Mouse (Mus musculus): ENCODE measurements around the gene Rgs3. TPM values are rescaled to one million over a fixed set of nuclear protein-coding genes. Genes with fewer than 3 reads are reported as not detected.
A peak's percentile ranks its signal among the peaks of the same experiment; 100 is the strongest.

Gene Rgs3
- polyA plus RNA-seq, 1 experiment = 6.4 TPM

DNA sequence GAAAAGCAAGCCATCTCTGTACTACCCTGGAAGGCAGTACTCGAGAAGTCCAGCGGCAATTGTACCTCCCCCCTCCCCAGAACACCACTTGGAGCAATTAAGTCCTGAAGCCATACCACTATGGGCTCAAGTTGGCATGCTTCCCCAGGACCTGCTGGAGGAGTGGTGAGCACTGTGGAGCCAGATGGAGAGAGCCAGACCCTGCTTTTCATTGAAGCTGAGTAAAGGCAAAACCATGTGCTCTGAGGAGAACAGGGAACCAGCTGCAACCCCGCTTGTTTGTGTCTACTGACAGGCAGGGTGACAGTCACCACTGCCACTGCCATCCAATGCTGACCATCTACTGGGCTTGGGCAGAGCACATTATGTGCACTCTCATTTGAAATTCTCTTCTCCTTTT, 17.8 kb upstream of the Rgs3 start:
- H3K4me3 ChIP-seq (replicated peaks) = no peak overlapping the region
- peaks cover 6% of the 10 kb centered on the region; the same call in 1 of the 2 replicates for H3K4me1 ChIP-seq
- no peak for TF ChIP-seq GATA1 (IDR thresholded peaks at IDR 0.05; ENCODE audit: borderline replicate concordance, low read length)
- TF ChIP-seq FLI1 (IDR thresholded peaks at IDR 0.05; ENCODE audit: low read length) = no peak

GRCm38 (mm10) chr4:62543782-62544181, 15.9 kb upstream of the Rgs3 start:
- H3K27me3 ChIP-seq (replicated peaks) = peaks cover 6% of the 10 kb centered on the region
- TF ChIP-seq GATA1 (IDR thresholded peaks at IDR 0.05; ENCODE audit: borderline replicate concordance, low read length) = no peak
- TF ChIP-seq FLI1 (IDR thresholded peaks at IDR 0.05; ENCODE audit: low read length) = no peak
- H3K4me3 ChIP-seq (replicated peaks) = no peak overlapping the region
- H3K9me3 ChIP-seq = peaks cover 3% of the 10 kb centered on the region; the same call in 1 of the 2 replicates
- no peaks in the 10 kb centered on the region for H3K36me3 ChIP-seq (replicated peaks; ENCODE audit: low read length)
- peaks cover 6% of the 10 kb centered on the region; the same call in 1 of the 2 replicates for H3K4me1 ChIP-seq

More for the DNA sequence above, 17.8 kb upstream of the Rgs3 start:
- peaks cover 3% of the 10 kb centered on the region; the same call in 1 of the 2 replicates for H3K9me3 ChIP-seq
- H3K36me3 ChIP-seq (replicated peaks; ENCODE audit: low read length) = no peaks in the 10 kb centered on the region
- peaks cover 6% of the 10 kb centered on the region for H3K27me3 ChIP-seq (replicated peaks)

GRCm38 (mm10) chr4:62544801-62545200, 14.8 kb upstream of the Rgs3 start:
- Histone ChIP-seq H3K4me3 (replicated peaks) (no peak overlapping the region), H3K36me3 (replicated peaks; ENCODE audit: low read length) (no peaks in the 10 kb centered on the region), H3K4me1 (peaks cover 6% of the 10 kb centered on the region; the same call in 1 of the 2 replicates), H3K27me3 (replicated peaks) (peaks cover 6% of the 10 kb centered on the region), H3K9me3 (peaks cover 9% of the 10 kb centered on the region)
- TF ChIP-seq FLI1 (IDR thresholded peaks at IDR 0.05; ENCODE audit: low read length) = no peak
- TF ChIP-seq GATA1 (IDR thresholded peaks at IDR 0.05; ENCODE audit: borderline replicate concordance, low read length) = no peak

- TF ChIP-seq FLI1 (IDR thresholded peaks at IDR 0.05; ENCODE audit: low read length) = no peak
- TF ChIP-seq GATA1 (IDR thresholded peaks at IDR 0.05; ENCODE audit: borderline replicate concordance, low read length) = no peak
- no peak overlapping the region for H3K4me3 ChIP-seq (replicated peaks)
- peaks cover 5% of the 10 kb centered on the region for H3K27me3 ChIP-seq (replicated peaks)
- no peaks in the 10 kb centered on the region for H3K4me1 ChIP-seq
- no peaks in the 10 kb centered on the region for H3K36me3 ChIP-seq (replicated peaks; ENCODE audit: low read length)
- H3K9me3 ChIP-seq = peaks cover 9% of the 10 kb centered on the region
Measured at GRCm38 (mm10) chr4:62551966-62552365, 7.7 kb upstream of the Rgs3 start.

DNA sequence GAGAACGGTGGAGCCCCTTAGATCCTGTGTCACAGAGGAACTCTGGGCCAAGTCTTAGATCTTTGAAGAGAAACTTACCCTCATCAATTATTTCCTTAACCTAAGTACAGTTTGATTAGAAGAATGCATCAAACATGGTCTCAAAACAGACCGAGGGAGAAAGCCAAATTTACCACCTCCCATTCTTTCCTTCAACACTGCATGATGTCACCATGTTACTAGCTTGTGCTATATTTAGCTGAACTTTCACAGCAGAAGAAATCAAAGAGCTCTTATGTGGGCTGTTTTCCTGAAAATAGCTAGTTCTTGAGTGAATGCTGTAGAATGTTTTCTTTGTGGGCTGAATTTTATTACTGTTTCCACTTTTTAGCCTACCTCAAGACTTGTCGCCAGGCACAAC, 2.2 kb upstream of the Rgs3 start:
- Histone ChIP-seq H3K9me3 (no peaks in the 10 kb centered on the region), H3K4me1 (no peaks in the 10 kb centered on the region), H3K4me3 (replicated peaks) (no peak overlapping the region), H3K36me3 (replicated peaks; ENCODE audit: low read length) (no peaks in the 10 kb centered on the region), H3K27me3 (replicated peaks) (peaks cover 7% of the 10 kb centered on the region)
- no peak for TF ChIP-seq GATA1 (IDR thresholded peaks at IDR 0.05; ENCODE audit: borderline replicate concordance, low read length)
- no peak for TF ChIP-seq FLI1 (IDR thresholded peaks at IDR 0.05; ENCODE audit: low read length)

- H3K9me3 ChIP-seq = no peaks in the 10 kb centered on the region
- H3K27me3 ChIP-seq (replicated peaks) = peaks cover 28% of the 10 kb centered on the region
- no peaks in the 10 kb centered on the region for H3K36me3 ChIP-seq (replicated peaks; ENCODE audit: low read length)
- peaks cover 2% of the 10 kb centered on the region; the same call in 1 of the 2 replicates for H3K4me1 ChIP-seq
- TF ChIP-seq FLI1 (IDR thresholded peaks at IDR 0.05; ENCODE audit: low read length) = no peak
- no peak for TF ChIP-seq GATA1 (IDR thresholded peaks at IDR 0.05; ENCODE audit: borderline replicate concordance, low read length)
- H3K4me3 ChIP-seq (replicated peaks) = peak overlapping the region; percentile 14
Measured at GRCm38 (mm10) chr4:62560963-62561629, 1.4 kb downstream of the Rgs3 start.

GRCm38 (mm10) chr4:62561630-62562001, 2.0 kb downstream of the Rgs3 start:
- Histone ChIP-seq H3K9me3 (no peaks in the 10 kb centered on the region), H3K36me3 (replicated peaks; ENCODE audit: low read length) (no peaks in the 10 kb centered on the region), H3K4me1 (peaks cover 8% of the 10 kb centered on the region; the same call in 1 of the 2 replicates), H3K4me3 (replicated peaks) (peak overlapping the region; percentile 14), H3K27me3 (replicated peaks) (peaks cover 33% of the 10 kb centered on the region)
- TF ChIP-seq FLI1 (IDR thresholded peaks at IDR 0.05; ENCODE audit: low read length) (no peak), GATA1 (IDR thresholded peaks at IDR 0.05; ENCODE audit: borderline replicate concordance, low read length) (no peak)

DNA sequence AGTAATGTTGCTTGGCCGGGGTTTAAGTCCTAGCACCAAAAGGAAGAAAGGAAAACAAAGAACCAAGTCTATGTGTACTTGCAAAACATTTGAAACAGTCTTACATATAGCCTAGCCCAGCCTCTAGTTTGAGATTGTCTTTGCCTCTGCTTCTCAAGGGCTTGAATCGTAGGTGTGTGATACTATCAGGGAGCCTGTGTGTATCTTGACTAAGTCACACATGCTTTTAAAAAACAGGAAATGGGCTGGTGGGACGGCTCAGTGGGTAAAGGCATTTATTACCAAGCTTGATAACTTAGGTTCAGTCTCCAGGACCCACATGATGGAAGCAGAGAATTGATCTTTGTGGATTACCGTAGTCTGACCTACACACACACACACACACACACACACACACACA, 2.4 kb downstream of the Rgs3 start:
- Histone ChIP-seq H3K9me3 (no peaks in the 10 kb centered on the region), H3K36me3 (replicated peaks; ENCODE audit: low read length) (no peaks in the 10 kb centered on the region), H3K27me3 (replicated peaks) (peaks cover 34% of the 10 kb centered on the region), H3K4me3 (replicated peaks) (no peak overlapping the region), H3K4me1 (peaks cover 8% of the 10 kb centered on the region; the same call in 1 of the 2 replicates)
- TF ChIP-seq FLI1 (IDR thresholded peaks at IDR 0.05; ENCODE audit: low read length) (no peak), GATA1 (IDR thresholded peaks at IDR 0.05; ENCODE audit: borderline replicate concordance, low read length) (no peak)

- Histone ChIP-seq H3K9me3 (peaks cover 4% of the 10 kb centered on the region; the same call in 1 of the 2 replicates), H3K27me3 (replicated peaks) (peaks cover 41% of the 10 kb centered on the region), H3K36me3 (replicated peaks; ENCODE audit: low read length) (no peaks in the 10 kb centered on the region), H3K4me3 (replicated peaks) (no peak overlapping the region), H3K4me1 (peaks cover 8% of the 10 kb centered on the region; the same call in 1 of the 2 replicates)
- TF ChIP-seq GATA1 (IDR thresholded peaks at IDR 0.05; ENCODE audit: borderline replicate concordance, low read length) (no peak), FLI1 (IDR thresholded peaks at IDR 0.05; ENCODE audit: low read length) (no peak)
Measured at GRCm38 (mm10) chr4:62566530-62566929, 6.9 kb downstream of the Rgs3 start.

DNA sequence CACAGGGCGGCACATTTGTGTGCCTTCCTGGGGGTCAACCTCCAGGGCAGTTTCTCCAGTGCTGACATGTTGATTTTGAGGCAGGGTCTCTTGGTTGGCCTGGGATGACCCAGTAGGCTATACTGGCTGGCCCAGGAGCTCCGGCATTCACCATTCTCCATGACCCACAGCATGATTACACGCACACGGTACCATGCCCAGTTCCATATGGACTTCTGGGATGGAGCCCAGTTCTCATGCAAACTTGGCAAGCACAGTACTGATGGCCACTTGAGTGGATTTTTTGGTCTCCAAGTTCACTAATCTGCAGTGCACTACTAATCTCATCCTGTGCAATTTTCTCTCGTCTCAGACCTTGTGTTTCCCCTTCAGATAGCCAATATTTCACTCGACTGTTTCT, 8.0 kb downstream of the Rgs3 start:
- TF ChIP-seq FLI1 (IDR thresholded peaks at IDR 0.05; ENCODE audit: low read length) = no peak
- no peak for TF ChIP-seq GATA1 (IDR thresholded peaks at IDR 0.05; ENCODE audit: borderline replicate concordance, low read length)
- Histone ChIP-seq H3K4me3 (replicated peaks) (no peak overlapping the region), H3K36me3 (replicated peaks; ENCODE audit: low read length) (no peaks in the 10 kb centered on the region), H3K9me3 (peaks cover 4% of the 10 kb centered on the region; the same call in 1 of the 2 replicates), H3K27me3 (replicated peaks) (peaks cover 43% of the 10 kb centered on the region), H3K4me1 (peaks cover 8% of the 10 kb centered on the region; the same call in 1 of the 2 replicates)
